8 mouse cellular contexts compared by ENCODE assay signal in genomic region chr17:29355461-29355840, GRCm38 (mm10). TPM values are rescaled to one million over a fixed set of nuclear protein-coding genes. Genes with fewer than 3 reads are reported as not detected.
DNase-seq lines count a peak whose midpoint lies in the region; ATAC-seq and TF ChIP-seq lines count a peak whose summit lies in the region.

No protein-coding gene starts in this region.

- TF ChIP-seq CTCF in left cerebral cortex, adult 2 months (IDR thresholded peaks at IDR 0.05) = no peak
- TF ChIP-seq CTCF in olfactory bulb, adult 2 months (IDR thresholded peaks at IDR 0.05; ENCODE audit: insufficient read depth, low read depth, low read length) = no peak

- no peaks in the 10 kb centered on the region for H3K9me3 ChIP-seq in hindbrain, embryonic 12.5 days (replicated peaks)
- no peaks in the 10 kb centered on the region for H3K9me3 ChIP-seq in limb, embryonic 15.5 days

- no peak for DNase-seq in left cerebral cortex, adult 2 months (ENCODE audit: extremely low spot score in 1 of 2, low spot score in 2 of 2)
- DNase-seq in left cerebral cortex, postnatal 14 days (ENCODE audit: low spot score in 2 of 2) = no peak
- DNase-seq in urinary bladder, postnatal 36 days (ENCODE audit: low spot score in 2 of 2) = no peak
- DNase-seq in gastrocnemius, adult 18-20 months (ENCODE audit: low spot score) = no peak

- peaks cover 25% of the 10 kb centered on the region for H3K4me1 ChIP-seq in hindbrain, embryonic 12.5 days
- H3K4me1 ChIP-seq in limb, embryonic 15.5 days = peaks cover 22% of the 10 kb centered on the region
- peaks cover 23% of the 10 kb centered on the region for H3K4me1 ChIP-seq in olfactory bulb, adult 2 months (ENCODE audit: control insufficient read depth, insufficient read depth, low read length)

- H3K4me2 ChIP-seq in hindbrain, embryonic 12.5 days (replicated peaks) = peak overlapping the region; percentile 55
- H3K4me2 ChIP-seq in limb, embryonic 15.5 days = no peak overlapping the region

- peak overlapping the region; percentile 57 for H3K9ac ChIP-seq in hindbrain, embryonic 12.5 days
- no peak overlapping the region for H3K9ac ChIP-seq in limb, embryonic 15.5 days

- peak overlapping the region; percentile 81 for H3K27ac ChIP-seq in left cerebral cortex, adult 2 months
- peak overlapping the region; percentile 98 for H3K27ac ChIP-seq in hindbrain, embryonic 12.5 days
- H3K27ac ChIP-seq in limb, embryonic 15.5 days = peak overlapping the region; percentile 79
- peak overlapping the region; percentile 69 for H3K27ac ChIP-seq in olfactory bulb, adult 2 months (ENCODE audit: insufficient read depth, low read depth, low read length)

- H3K4me3 ChIP-seq in left cerebral cortex, adult 2 months = no peak overlapping the region
- no peak overlapping the region for H3K4me3 ChIP-seq in hindbrain, embryonic 12.5 days
- H3K4me3 ChIP-seq in limb, embryonic 15.5 days = no peak overlapping the region
- H3K4me3 ChIP-seq in olfactory bulb, adult 2 months (ENCODE audit: insufficient read depth, low read depth, low read length) = no peak overlapping the region

- TF ChIP-seq POLR2A in olfactory bulb, adult 2 months (IDR thresholded peaks at IDR 0.05; ENCODE audit: insufficient read depth, low read depth, low read length) = no peak

- 29% methylated on average over 5 of the region's 5 CpGs for WGBS in hindbrain, embryonic 12.5 days
- WGBS in limb, embryonic 15.5 days = 42% methylated on average over 5 of the region's 5 CpGs
- 25% methylated on average over 5 of the region's 5 CpGs for WGBS in olfactory bulb, adult 2 months

- H3K36me3 ChIP-seq in hindbrain, embryonic 12.5 days = no peaks in the 10 kb centered on the region
- no peaks in the 10 kb centered on the region for H3K36me3 ChIP-seq in limb, embryonic 15.5 days

- ATAC-seq in hindbrain, embryonic 12.5 days (ENCODE audit: low FRiP score) = peak; percentile 56
- ATAC-seq in limb, embryonic 15.5 days (ENCODE audit: insufficient number of reproducible peaks, low FRiP score, low TSS enrichment, low read depth) = 0 out of 2 replicates have a peak, but pooled peaks have one; percentile 15
- ATAC-seq in inflammation-experienced regulatory T-cells, adult 6 months = no peak

- no peaks in the 10 kb centered on the region for H3K27me3 ChIP-seq in hindbrain, embryonic 12.5 days
- no peaks in the 10 kb centered on the region for H3K27me3 ChIP-seq in limb, embryonic 15.5 days

- intact Hi-C loops in left cerebral cortex, adult 2 months (cut with DNase I) = no loop called here
- intact Hi-C loops in left cerebral cortex, postnatal 14 days (cut with DNase I) = no loop called here

RNA-seq across cellular contexts. Expression of gene Fgd2, which starts 5.3 kb away (rescaled TPM):
- 1 to 10 TPM; 5.4 to 7.4 TPM for total RNA-seq in left cerebral cortex, adult 2 months (2021)
- total RNA-seq in left cerebral cortex, postnatal 14 days (2021) = 1 to 10 TPM; 4.8 to 9.0 TPM
- polyA plus RNA-seq in hindbrain, embryonic 12.5 days (2016; fragmentation: Nextera tagmentation; extraction: Ambion mirVana) = 4.3 and 7.0 TPM in 2 replicates
- polyA plus RNA-seq in limb, embryonic 15.5 days (2015; fragmentation: Nextera tagmentation; extraction: Ambion mirVana) = 8.5 and 9.7 TPM in 2 replicates
- not detected in 2 replicates for polyA plus RNA-seq in olfactory bulb, adult 2 months (2012; ENCODE audit: insufficient read depth, insufficient read length, low replicate concordance, missing spikeins)
- total RNA-seq in gastrocnemius, adult 18-20 months (2021) = 1 to 10 TPM in 1 of 2 experiments, under 1 TPM in 1; 0.68 to 1.6 TPM
- polyA plus RNA-seq in inflammation-experienced regulatory T-cells, adult 6 months (2017; shearing (Covaris generic)) = 1 to 10 TPM in 2 of 3 experiments, not detected in 1; 1.5 to 3.3 TPM

RNA-seq across cellular contexts. Expression of gene Mtch1, which starts 7.7 kb away (rescaled TPM):
- total RNA-seq in left cerebral cortex, adult 2 months (2021) = 100 to 1,000 TPM; 537 to 552 TPM
- 100 to 1,000 TPM; 486 to 490 TPM for total RNA-seq in left cerebral cortex, postnatal 14 days (2021)
- 438 and 466 TPM in 2 replicates for polyA plus RNA-seq in hindbrain, embryonic 12.5 days (2016; fragmentation: Nextera tagmentation; extraction: Ambion mirVana)
- polyA plus RNA-seq in limb, embryonic 15.5 days (2015; fragmentation: Nextera tagmentation; extraction: Ambion mirVana) = 267 and 334 TPM in 2 replicates
- polyA plus RNA-seq in olfactory bulb, adult 2 months (2012; ENCODE audit: insufficient read depth, insufficient read length, low replicate concordance, missing spikeins) = not detected in 2 replicates
- total RNA-seq in gastrocnemius, adult 18-20 months (2021) = 10 to 100 TPM; 80.1 to 88.4 TPM
- polyA plus RNA-seq in inflammation-experienced regulatory T-cells, adult 6 months (2017; shearing (Covaris generic)) = 10 to 100 TPM; 13.4 to 15.9 (median 13.4) TPM

RNA-seq across cellular contexts. Expression of gene Pi16, which starts 38.0 kb away (rescaled TPM):
- 1 to 10 TPM; 1.2 to 1.4 TPM for total RNA-seq in left cerebral cortex, adult 2 months (2021)
- 1 to 10 TPM; 1.3 to 1.9 TPM for total RNA-seq in left cerebral cortex, postnatal 14 days (2021)
- 0.97 and 1.2 TPM in 2 replicates for polyA plus RNA-seq in hindbrain, embryonic 12.5 days (2016; fragmentation: Nextera tagmentation; extraction: Ambion mirVana)
- polyA plus RNA-seq in limb, embryonic 15.5 days (2015; fragmentation: Nextera tagmentation; extraction: Ambion mirVana) = 6.5 and 8.0 TPM in 2 replicates
- polyA plus RNA-seq in olfactory bulb, adult 2 months (2012; ENCODE audit: insufficient read depth, insufficient read length, low replicate concordance, missing spikeins) = not detected in 2 replicates
- 10 to 100 TPM; 16.2 to 23.7 TPM for total RNA-seq in gastrocnemius, adult 18-20 months (2021)
- under 1 TPM; 0.30 to 0.57 (median 0.53) TPM for polyA plus RNA-seq in inflammation-experienced regulatory T-cells, adult 6 months (2017; shearing (Covaris generic))

Comparison
In these comparisons a context has a peak if more than half of its experiments do, and no peak if none do; other contexts are left out.
1. RNA of gene Mtch1, which starts 7.7 kb away (polyA plus RNA-seq): 438 to 466 TPM in hindbrain, embryonic 12.5 days, 267 to 334 TPM in limb, embryonic 15.5 days and not detected in olfactory bulb, adult 2 months; 13.4 to 15.9 TPM in inflammation-experienced regulatory T-cells, adult 6 months; every median in the first group is over 10 times any median in the second.
2. Peak in every context shown above with its lines, with median percentiles within 50 percentile points of each other: H3K27ac ChIP-seq.